Comparison of ENCODE assay signal across 8 mouse cellular contexts in genomic region chr11:5715630-5716105, GRCm38 (mm10). TPM values are rescaled to one million over a fixed set of nuclear protein-coding genes. Genes with fewer than 3 reads are reported as not detected.
DNase-seq lines count a peak whose midpoint lies in the region; ATAC-seq and TF ChIP-seq lines count a peak whose summit lies in the region.

Gene Mrps24 (minus strand): TSS chr11:5715680.

- H3K9ac ChIP-seq in hindbrain, postnatal 0 days (replicated peaks; ENCODE audit: low read length) = no peak within 1 kb of the TSS

- no peak for DNase-seq in layer of hippocampus, adult 2 months (ENCODE audit: low spot score in 2 of 2)
- no peak for DNase-seq in layer of hippocampus, adult 9-11 months
- DNase-seq in adrenal gland, postnatal 25 days = no peak
- no peak for DNase-seq in gastrocnemius, postnatal 14 days
- no peak for DNase-seq in hindbrain, postnatal 0 days (ENCODE audit: low spot score)
- no peak for DNase-seq in cerebellum, adult 11-12 months
- no peak for DNase-seq in urinary bladder, postnatal 14 days (ENCODE audit: low spot score)

- H3K79me2 ChIP-seq in macrophage (ENCODE audit: inconsistent target) = no peaks in the 10 kb centered on the region

- no peak for TF ChIP-seq CTCF in layer of hippocampus, adult 2 months (conservative IDR thresholded peaks at IDR 0.05)
- TF ChIP-seq CTCF in hindbrain, postnatal 0 days (IDR thresholded peaks at IDR 0.05; ENCODE audit: low read depth) = no peak

- no peak within 1 kb of the TSS for H3K4me3 ChIP-seq in layer of hippocampus, adult 2 months
- H3K4me3 ChIP-seq in hindbrain, postnatal 0 days (ENCODE audit: low read length) = no peak within 1 kb of the TSS
- H3K4me3 ChIP-seq in macrophage (ENCODE audit: inconsistent target) = no peak within 1 kb of the TSS

- no peaks in the 10 kb centered on the region for H3K27me3 ChIP-seq in hindbrain, postnatal 0 days (ENCODE audit: insufficient read depth, low read length)

- H3K4me1 ChIP-seq in hindbrain, postnatal 0 days (ENCODE audit: insufficient read depth, low read length) = no peaks in the 10 kb centered on the region

- peaks cover 42% of the 10 kb centered on the region for H3K36me3 ChIP-seq in hindbrain, postnatal 0 days (ENCODE audit: insufficient read depth, low read length)
- peaks cover 46% of the 10 kb centered on the region for H3K36me3 ChIP-seq in macrophage (ENCODE audit: inconsistent target)

- WGBS in hindbrain, postnatal 0 days = 84% methylated on average over 14 of the region's 14 CpGs
- 91% methylated on average over 14 of the region's 14 CpGs for WGBS in macrophage (ENCODE audit: missing documents)

- no peaks in the 10 kb centered on the region for H3K9me3 ChIP-seq in hindbrain, postnatal 0 days (ENCODE audit: low read length)

- intact Hi-C loops in gastrocnemius, postnatal 14 days (cut with DNase I; ENCODE audit: low total_unique reads) = no loop called here

- H3K4me2 ChIP-seq in hindbrain, postnatal 0 days (ENCODE audit: low read depth, low read length) = no peak within 1 kb of the TSS

- no peak; the same call in 1 of the 2 replicates for ATAC-seq in hindbrain, postnatal 0 days

- no peak within 1 kb of the TSS for H3K27ac ChIP-seq in layer of hippocampus, adult 2 months
- H3K27ac ChIP-seq in hindbrain, postnatal 0 days = no peak within 1 kb of the TSS
- H3K27ac ChIP-seq in macrophage = no peak within 1 kb of the TSS

RNA-seq across cellular contexts. Expression of gene Mrps24, which starts in this region (rescaled TPM):
- 10 to 100 TPM; 57.3 to 61.4 TPM for total RNA-seq in layer of hippocampus, adult 2 months (2021)
- total RNA-seq in adrenal gland, postnatal 25 days (2021) = 144 and 186 TPM in 2 replicates
- 10 to 100 TPM; 83.5 to 84.2 TPM for total RNA-seq in gastrocnemius, postnatal 14 days (2021)
- 53.9 and 56.4 TPM in 2 replicates for total RNA-seq in hindbrain, postnatal 0 days (2014; rRNA removed)
- polyA plus RNA-seq in hindbrain, postnatal 0 days (2015; fragmentation: Nextera tagmentation; extraction: Ambion mirVana) = 230 and 234 TPM in 2 replicates
- 10 to 100 TPM in 16 of 26 experiments, 1 to 10 TPM in 10; 4.1 to 21.8 (median 10.8) TPM for total RNA-seq in macrophage (2018; cell fraction: chromatin; rRNA removed)
- 10 to 100 TPM; 29.8 to 63.8 (median 45.7) TPM for total RNA-seq in macrophage (2018; cell fraction: cytosol; rRNA removed)
- total RNA-seq in macrophage (2018; cell fraction: nucleus; rRNA removed) = 10 to 100 TPM in 22 of 26 experiments, 1 to 10 TPM in 4; 6.1 to 35.9 (median 16.6) TPM
- 12.0 to 55.7 TPM (median 43.6 TPM) in 3 replicates for polyA plus RNA-seq in macrophage (2018)
